Mouse (Mus musculus) MEL (cell line): ENCODE results near the gene Emg1. TPM values are rescaled to one million over a fixed set of nuclear protein-coding genes. Genes with fewer than 3 reads are reported as not detected.
"Not testable (repeated sequence)": the region's sequence is repeated elsewhere in the genome, so short reads cannot be mapped to it uniquely, and the experiment has no call there.

ENCODE experiments used
- DNase-seq: peaks from one replicate; pipeline ENCODE4 v3.0.0; 2011; ENCODE audit warnings: low read depth, low spot score
- H3K27ac ChIP-seq: 2 replicates; pipeline ENCODE4 v1.5.1; 2012; ENCODE audit warnings: low read depth, mild to moderate bottlenecking, control low read depth, low read length, moderate library complexity; ENCODE audit not compliant: control insufficient read depth
- H3K27me3 ChIP-seq, 2 experiments: fragments of 150-350 bp in 1 of 2; sonication (generic) in 1 of 2; 2 replicates each; pipeline ENCODE4 v1.6.1; 2012; ENCODE audit warnings: low read length in 2 of 2, mild to moderate bottlenecking in 2 of 2, improper control_type of control experiment in 1 of 2, moderate library complexity in 1 of 2; ENCODE audit not compliant: insufficient read depth in 2 of 2, control insufficient read depth in 1 of 2
- H3K36me3 ChIP-seq, 2 experiments: 2 replicates each; pipeline ENCODE4 v1.6.1; 2012 to 2014; ENCODE audit warnings: low read length in 2 of 2, improper control_type of control experiment in 1 of 2, inconsistent platforms in 1 of 2, mild to moderate bottlenecking in 1 of 2; ENCODE audit not compliant: insufficient read depth in 2 of 2, control insufficient read depth in 1 of 2
- H3K4me1 ChIP-seq, 2 experiments: fragments of 150-350 bp in 1 of 2; sonication (generic) in 1 of 2; 2 replicates each; pipeline ENCODE4 v1.6.1; 2012; ENCODE audit warnings: low read length in 2 of 2, improper control_type of control experiment in 1 of 2, mild to moderate bottlenecking in 1 of 2; ENCODE audit not compliant: insufficient read depth in 2 of 2, control insufficient read depth in 1 of 2
- H3K4me3 ChIP-seq, 2 experiments: fragments of 150-350 bp in 1 of 2; sonication (generic) in 1 of 2; 2 replicates each; pipeline ENCODE4 v1.5.1; 2012; ENCODE audit warnings: low read depth in 2 of 2, low read length in 2 of 2, mild to moderate bottlenecking in 2 of 2, moderate library complexity in 2 of 2, control low read depth in 1 of 2, improper control_type of control experiment in 1 of 2; ENCODE audit not compliant: control insufficient read depth in 1 of 2, insufficient read depth in 1 of 2
- H3K79me2 ChIP-seq: 2 replicates; pipeline ENCODE4 v1.6.1; 2012; ENCODE audit warnings: mild to moderate bottlenecking, low read length, moderate library complexity; ENCODE audit not compliant: control insufficient read depth, poor library complexity, insufficient read depth
- H3K9ac ChIP-seq: 2 replicates; pipeline ENCODE4 v1.6.1; 2012; ENCODE audit warnings: low read depth, mild to moderate bottlenecking, control low read depth, low read length, moderate library complexity; ENCODE audit not compliant: control insufficient read depth, poor library complexity, severe bottlenecking
- H3K9me3 ChIP-seq: fragments of 150-350 bp; sonication (generic); replicated peaks from 2 replicates; pipeline ENCODE4 v1.6.1; 2012; ENCODE audit warnings: mild to moderate bottlenecking, low read length, improper control_type of control experiment, moderate library complexity; ENCODE audit not compliant: insufficient read depth
- CHD2 ChIP-seq: IDR thresholded peaks from 2 replicates; pipeline ENCODE4 v1.6.1; 2011; ENCODE audit warnings: low read length, improper control_type of control experiment
- EP300 ChIP-seq, 2 experiments: IDR thresholded peaks; 2 replicates each; pipeline ENCODE4 v1.6.1; 2011; ENCODE audit warnings: improper control_type of control experiment in 2 of 2, low read length in 2 of 2, low read depth in 1 of 2, mild to moderate bottlenecking in 1 of 2
- HCFC1 ChIP-seq: IDR thresholded peaks from 2 replicates; pipeline ENCODE4 v1.6.1; 2012; ENCODE audit warnings: low read depth, mild to moderate bottlenecking, inconsistent platforms, low read length, improper control_type of control experiment, moderate library complexity
- MAFK ChIP-seq: IDR thresholded peaks from 2 replicates; pipeline ENCODE4 v1.6.1; 2011; ENCODE audit warnings: low read depth, mild to moderate bottlenecking, low read length, improper control_type of control experiment, borderline replicate concordance
- MEF2A ChIP-seq: IDR thresholded peaks from 2 replicates; pipeline ENCODE4 v1.6.1; 2014; ENCODE audit warnings: low read depth, mild to moderate bottlenecking, inconsistent platforms, low read length, improper control_type of control experiment; ENCODE audit not compliant: poor library complexity, insufficient replicate concordance, severe bottlenecking; ENCODE audit errors: extremely low read depth
- MYB ChIP-seq: IDR thresholded peaks from 2 replicates; pipeline ENCODE4 v1.6.1; 2011; ENCODE audit warnings: mild to moderate bottlenecking, low read depth, low read length, improper control_type of control experiment
- POLR2A ChIP-seq, 2 experiments: IDR thresholded peaks; 2 replicates each; pipeline ENCODE4 v1.6.1; 2011 to 2012; ENCODE audit warnings: low read length in 2 of 2, mild to moderate bottlenecking in 2 of 2, control low read depth in 1 of 2, improper control_type of control experiment in 1 of 2, low read depth in 1 of 2, moderate library complexity in 1 of 2; ENCODE audit not compliant: control insufficient read depth in 1 of 2, insufficient read depth in 1 of 2, poor library complexity in 1 of 2
- RAD21 ChIP-seq: IDR thresholded peaks from 2 replicates; pipeline ENCODE4 v1.6.1; 2011; ENCODE audit warnings: mild to moderate bottlenecking, low read depth, low read length, improper control_type of control experiment
- RCOR1 ChIP-seq: IDR thresholded peaks from 2 replicates; pipeline ENCODE4 v1.6.1; 2012; ENCODE audit warnings: low read depth, mild to moderate bottlenecking, inconsistent platforms, low read length, improper control_type of control experiment
- SIN3A ChIP-seq: IDR thresholded peaks from 2 replicates; pipeline ENCODE4 v1.6.1; 2012; ENCODE audit warnings: low read length, improper control_type of control experiment, inconsistent platforms
- TAL1 ChIP-seq: IDR thresholded peaks from 2 replicates; pipeline ENCODE4 v1.6.1; 2012; ENCODE audit warnings: mild to moderate bottlenecking, inconsistent platforms, low read length, moderate library complexity, mixed read lengths
- ZC3H11A ChIP-seq: IDR thresholded peaks from 2 replicates; pipeline ENCODE4 v1.6.1; 2012; ENCODE audit warnings: low read depth, mild to moderate bottlenecking, inconsistent platforms, low read length, improper control_type of control experiment
- ZNF384 ChIP-seq: IDR thresholded peaks from 2 replicates; pipeline ENCODE4 v1.6.1; 2012; ENCODE audit warnings: low read depth, mild to moderate bottlenecking, inconsistent platforms, low read length, improper control_type of control experiment
- polyA plus RNA-seq, 2 experiments: library from polyadenylated mRNA; stranded (reverse) in 1 of 2; unstranded in 1 of 2; fragments of >175 nt in 1 of 2; fragments of >200 nt in 1 of 2; gene quantifications; 2 replicates each; pipeline versions ENCODE4 v1.2.1 to v1.2.4; 2012; ENCODE audit warnings: low replicate concordance in 2 of 2, low read depth in 1 of 2; ENCODE audit not compliant: insufficient read length in 2 of 2, insufficient read depth in 1 of 2, missing spikeins in 1 of 2
- total RNA-seq: library from RNA; depleted of rRNA; stranded (reverse); fragments of 300-350 nt; gene quantifications from 2 replicates; pipeline ENCODE4 v1.2.3, GENCODE M21; 2012

Gene Emg1
- total and polyA plus RNA-seq, 3 experiments: 346 to 391 TPM; not detected in 1

- TF ChIP-seq MAFK (0 out of 2 replicates have a peak, but pooled peaks have one; percentile 50), MYB (0 out of 2 replicates have a peak, but pooled peaks have one; percentile 4), RAD21 (no peak), POLR2A (IDR thresholded peaks at IDR 0.05; ENCODE audit: control insufficient read depth in 1 of 2, insufficient read depth in 1 of 2, low read depth in 1 of 2, low read length in 2 of 2, poor library complexity in 1 of 2) (peak in 1 of 2 experiments; percentile 63; a peak in 2 of 4 replicates)
These were observed 28.2 kb downstream of the Emg1 start (continued) for GRCm38 (mm10) chr6:124683591-124684417.

- H3K36me3 ChIP-seq: peaks cover 3 to 53% of the 10 kb centered on the region in 2 experiments; a peak in 3 of 4 replicates
- peak; percentile 62 for DNase-seq
- not testable (repeated sequence) for H3K9me3 ChIP-seq, H3K4me3 ChIP-seq, H3K27me3 ChIP-seq
- H3K79me2 ChIP-seq: peaks cover 29% of the 10 kb centered on the region
- H3K27ac ChIP-seq: peak overlapping the region; percentile 96
- TF ChIP-seq ZNF384 (peak; percentile 95), SIN3A (0 out of 2 replicates have a peak, but pooled peaks have one; percentile 10), TAL1 (0 out of 2 replicates have a peak, but pooled peaks have one; percentile 0)
- peaks cover 35 to 55% of the 10 kb centered on the region in 2 experiments for H3K4me1 ChIP-seq
- peak overlapping the region; percentile 58 for H3K9ac ChIP-seq
These were observed 29.7 kb downstream of the Emg1 start for GRCm38 (mm10) chr6:124682291-124682690.

GRCm38 (mm10) chr6:124679486-124679885 is 32.5 kb downstream of the Emg1 start:
- DNase-seq: no peak
- Histone ChIP-seq H3K27me3 (no peaks in the 10 kb centered on the region), H3K4me1 (peaks cover 19 to 30% of the 10 kb centered on the region in 2 experiments), H3K36me3 (peaks cover 8 to 31% of the 10 kb centered on the region in 2 experiments), H3K27ac (no peak overlapping the region), H3K4me3 (no peak overlapping the region), H3K9ac (no peak overlapping the region), H3K79me2 (peaks cover 41% of the 10 kb centered on the region), H3K9me3 (no peaks in the 10 kb centered on the region)
- TF ChIP-seq CHD2 (no peak), MEF2A (no peak), EP300 (IDR thresholded peaks at IDR 0.05; ENCODE audit: low read depth in 1 of 2, low read length in 2 of 2) (no peak), ZC3H11A (no peak), RCOR1 (no peak), HCFC1 (no peak)
